Mouse (Mus musculus): ENCODE data around the gene Tpx2.
A peak's percentile ranks its signal among the peaks of the same experiment; 100 is the strongest.

Gene Tpx2

DNA sequence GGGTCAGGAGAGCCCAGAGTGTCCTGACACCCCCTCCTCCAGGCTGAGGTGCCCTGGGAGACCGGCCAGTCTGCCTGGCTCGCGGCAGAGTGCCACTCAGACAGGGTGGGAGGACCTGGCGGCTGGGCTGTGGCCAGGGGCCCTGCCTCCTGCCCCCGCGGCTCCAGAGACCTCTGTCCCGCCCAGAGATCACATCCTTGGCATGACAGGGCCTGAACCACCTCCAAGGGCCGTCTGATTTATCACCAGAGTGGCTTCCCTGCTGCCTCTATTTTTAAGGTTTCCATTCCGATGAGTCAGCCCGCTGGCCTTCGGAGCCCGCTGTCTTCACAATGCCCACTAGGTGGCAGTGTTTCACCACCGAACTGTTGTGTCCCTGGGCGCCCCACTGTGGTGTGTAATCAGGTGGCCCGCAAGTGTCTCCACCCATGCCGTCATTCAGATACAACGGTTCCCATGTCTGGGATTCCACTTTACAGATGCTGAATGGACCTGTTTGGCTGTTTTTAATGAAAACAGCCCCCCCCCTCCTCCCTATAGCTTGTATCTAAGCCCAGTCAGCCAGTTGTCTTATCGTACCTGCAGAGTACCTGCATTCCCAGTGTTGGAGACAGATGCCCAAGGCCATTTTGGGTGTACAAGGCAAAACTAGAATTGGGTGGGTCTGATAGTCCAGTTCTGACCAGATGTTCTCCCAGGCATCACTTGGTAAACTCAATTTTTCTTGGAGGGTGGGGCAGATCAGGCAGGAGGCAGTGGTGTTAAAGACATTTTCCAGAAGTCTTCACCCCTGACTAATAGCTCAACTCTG is 66.8 kb downstream of the Tpx2 start:
- DNase-seq (ENCODE audit: low read depth), result peak; percentile 80

- no peak for DNase-seq (ENCODE audit: low read depth)
These were observed 67.7 kb downstream of the Tpx2 start for GRCm38 (mm10) chr2:152915453-152915852.

- DNase-seq (ENCODE audit: low read depth), result no peak
These were observed 68.3 kb downstream of the Tpx2 start for GRCm38 (mm10) chr2:152916111-152916510.

- no peak for DNase-seq (ENCODE audit: low read depth)
These were observed 69.9 kb downstream of the Tpx2 start for GRCm38 (mm10) chr2:152917671-152918070.

GRCm38 (mm10) chr2:152922376-152922775 is 74.6 kb downstream of the Tpx2 start:
- no peak for DNase-seq (ENCODE audit: low read depth)

- DNase-seq (ENCODE audit: low read depth), result no peak
These were observed 75.9 kb downstream of the Tpx2 start for GRCm38 (mm10) chr2:152923621-152924020.

DNA sequence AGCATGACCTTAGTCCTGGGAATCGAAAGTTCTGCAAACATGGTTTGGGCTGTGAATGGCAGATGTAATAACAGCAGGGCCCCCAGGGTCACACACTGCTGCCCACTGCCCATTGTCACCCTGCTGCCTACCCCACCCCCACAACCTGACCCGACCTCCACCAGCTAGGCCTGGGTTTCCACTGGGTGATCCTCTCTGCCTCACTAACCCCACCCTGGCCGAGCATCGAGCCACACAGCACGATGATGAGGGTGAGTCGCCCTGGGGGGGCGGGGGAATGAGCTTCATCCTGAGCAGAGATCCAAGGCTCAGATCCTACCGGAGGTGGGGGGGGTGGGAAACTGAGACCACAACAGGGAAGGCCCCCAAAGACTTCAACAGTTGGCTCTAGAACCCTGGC is 76.4 kb downstream of the Tpx2 start:
- no peak for DNase-seq (ENCODE audit: low read depth)

DNA sequence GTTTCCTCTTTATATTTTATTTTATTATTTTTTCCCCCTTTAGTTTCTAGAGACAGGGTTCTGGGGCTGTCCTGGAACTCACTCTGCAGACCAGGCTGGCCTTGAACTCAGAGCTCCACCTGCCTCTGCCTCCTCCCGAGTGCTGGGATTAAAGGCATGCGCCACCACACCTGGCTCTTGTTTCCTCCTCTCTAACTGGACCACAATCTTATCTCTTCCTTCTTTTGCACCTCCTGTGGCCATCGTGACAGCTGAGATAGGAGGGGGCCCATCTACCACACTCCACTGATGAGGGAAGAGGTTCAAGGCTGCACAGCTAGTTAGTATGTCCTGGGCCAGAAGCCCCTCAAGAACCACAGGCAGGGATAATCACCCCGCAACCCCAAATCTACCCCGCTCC is 76.8 kb downstream of the Tpx2 start:
- no peak for DNase-seq (ENCODE audit: low read depth)

GRCm38 (mm10) chr2:152925189-152925872 is 77.6 kb downstream of the Tpx2 start:
- DNase-seq (ENCODE audit: low read depth), result no peak

- no peak for DNase-seq (ENCODE audit: low read depth)
These were observed 79.1 kb downstream of the Tpx2 start for GRCm38 (mm10) chr2:152926896-152927295.

- no peak for DNase-seq (ENCODE audit: low read depth)
These were observed 79.6 kb downstream of the Tpx2 start for GRCm38 (mm10) chr2:152927371-152927770.

- no peak for DNase-seq (ENCODE audit: low read depth)
These were observed 80.6 kb downstream of the Tpx2 start for GRCm38 (mm10) chr2:152928219-152928987.

DNA sequence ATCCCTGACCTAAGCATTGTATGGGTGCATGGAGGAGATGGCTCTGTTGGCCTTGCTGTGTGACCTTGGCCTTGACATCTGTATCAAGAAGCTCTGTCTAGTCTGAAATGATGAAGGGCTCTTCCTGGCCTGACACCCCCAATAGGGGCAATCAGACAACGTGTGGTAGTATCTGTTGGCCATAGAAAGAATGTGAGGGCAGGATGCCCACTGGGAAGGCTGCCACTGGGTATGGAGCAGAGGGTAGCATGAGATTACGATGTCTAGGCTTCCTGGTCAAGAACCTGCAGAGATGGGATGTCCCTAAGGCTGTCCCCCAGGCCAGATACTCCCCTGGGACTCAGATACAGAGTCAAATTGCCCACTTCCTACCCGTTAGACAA is 81.2 kb downstream of the Tpx2 start:
- DNase-seq (ENCODE audit: low read depth), result no peak

- DNase-seq (ENCODE audit: low read depth), result no peak
These were observed 82.5 kb downstream of the Tpx2 start for GRCm38 (mm10) chr2:152930276-152930675.

DNA sequence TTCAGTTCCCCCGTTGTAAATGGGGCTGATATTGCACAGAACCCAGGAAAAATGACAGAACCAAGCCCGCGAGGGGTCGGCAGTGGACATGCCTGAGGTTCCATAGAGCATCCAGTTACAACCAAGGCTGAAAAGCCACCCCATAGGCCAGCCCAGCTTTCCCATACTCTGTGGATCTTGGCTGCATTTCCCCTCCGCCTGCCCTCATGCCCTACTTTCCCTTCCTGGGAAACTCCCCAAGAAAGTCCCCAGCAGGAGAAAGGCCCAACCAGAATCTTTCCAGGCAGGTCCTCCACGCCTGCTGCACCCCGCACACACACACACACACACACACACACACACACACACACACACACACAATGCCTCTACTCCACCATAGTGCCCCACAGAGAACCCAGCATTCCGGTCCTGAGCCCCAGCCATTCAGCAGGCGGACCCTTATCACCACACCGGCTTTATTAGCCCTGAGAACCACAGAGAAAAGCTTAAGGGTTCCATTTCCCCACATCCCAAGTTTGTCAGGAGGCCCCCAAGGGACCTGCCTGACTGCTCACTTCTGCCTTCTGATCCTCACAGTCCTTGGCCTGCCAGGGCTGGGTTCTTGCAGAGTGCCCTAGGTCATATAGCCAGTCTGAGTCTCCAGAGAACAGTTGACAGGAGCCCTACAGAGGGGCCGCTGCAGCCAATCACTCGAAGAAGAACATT is 83.8 kb downstream of the Tpx2 start:
- no peak for DNase-seq (ENCODE audit: low read depth)

DNA sequence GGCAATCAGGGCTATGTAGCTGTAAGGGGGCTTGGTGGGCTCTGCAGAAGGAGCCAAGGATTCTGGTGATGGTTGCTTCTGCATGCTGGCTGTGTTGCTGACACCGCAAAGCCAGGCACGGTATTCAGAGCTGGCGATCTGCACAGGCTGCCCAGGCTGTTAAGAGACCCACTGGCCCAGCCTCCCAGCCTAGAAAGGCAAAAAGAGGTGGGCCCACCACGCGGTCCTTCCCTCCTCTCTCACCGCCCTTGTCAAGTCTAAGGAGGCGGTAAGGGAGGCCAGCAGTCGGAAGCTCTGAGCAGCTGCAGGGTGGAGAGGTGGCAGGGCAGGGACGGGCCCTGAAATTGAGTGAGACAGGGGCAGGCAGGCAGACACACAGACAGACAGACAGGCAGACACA is 85.3 kb downstream of the Tpx2 start, which contains the start of gene Foxs1:
Foxs1 (minus strand) TSS at position 161 of the 400 bp plus-strand sequence.
- no peak for DNase-seq (ENCODE audit: low read depth)

GRCm38 (mm10) chr2:152933614-152934013 is 85.8 kb downstream of the Tpx2 start:
- DNase-seq (ENCODE audit: low read depth), result peak; percentile 42

- peak; percentile 41 for DNase-seq (ENCODE audit: low read depth)
These were observed 92.1 kb downstream of the Tpx2 start for GRCm38 (mm10) chr2:152939846-152940245.

DNA sequence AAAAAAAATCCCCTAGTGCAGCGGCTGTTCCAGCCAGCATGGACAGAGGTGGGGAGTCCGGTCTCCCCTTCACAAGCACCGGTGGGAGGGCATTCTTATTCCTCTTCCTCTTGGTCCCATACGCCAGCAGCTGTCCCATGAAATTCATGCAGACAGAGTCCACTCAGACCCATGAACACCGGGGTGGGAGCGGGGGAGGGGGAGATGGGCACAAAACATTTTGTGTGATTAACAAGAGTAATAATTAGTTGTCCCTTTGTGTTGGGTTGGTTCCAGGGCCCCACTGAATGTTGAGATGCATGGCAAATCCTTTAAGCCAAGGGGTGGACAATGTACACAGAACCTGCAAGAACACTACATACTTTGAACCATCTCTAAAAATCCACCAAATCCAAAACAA is 93.3 kb downstream of the Tpx2 start:
- no peak for DNase-seq (ENCODE audit: low read depth)

DNA sequence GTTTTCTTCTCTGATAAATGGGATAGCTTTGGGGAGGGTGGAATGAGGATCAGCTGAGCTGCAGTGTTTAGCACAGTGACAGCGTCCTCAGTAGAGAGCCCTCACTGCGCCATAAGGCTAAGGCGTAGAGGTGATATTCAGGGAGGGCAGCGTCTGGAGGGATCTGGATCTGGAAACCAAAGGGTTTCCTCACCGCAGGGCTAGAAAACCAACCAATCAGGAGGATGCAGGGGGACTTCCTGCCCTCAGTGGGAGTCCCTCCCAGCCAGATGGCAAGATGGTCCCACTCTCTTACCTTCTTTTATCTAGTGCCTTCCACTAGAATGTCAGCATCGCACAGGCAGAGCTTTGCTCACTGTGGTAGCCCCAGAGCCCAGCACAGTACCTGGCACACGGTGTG is 94.0 kb downstream of the Tpx2 start:
- no peak for DNase-seq (ENCODE audit: low read depth)

- no peak for DNase-seq (ENCODE audit: low read depth)
These were observed 95.2 kb downstream of the Tpx2 start for GRCm38 (mm10) chr2:152942898-152943515.

GRCm38 (mm10) chr2:152943568-152943967 is 95.8 kb downstream of the Tpx2 start:
- no peak for DNase-seq (ENCODE audit: low read depth)
